Mouse (Mus musculus) spleen, adult 2 months (tissue): ENCODE data around the gene Utp20.
"Not testable (repeated sequence)": the region's sequence is repeated elsewhere in the genome, so short reads cannot be mapped to it uniquely, and the experiment has no call there.

ENCODE experiments used
- CTCF ChIP-seq: fragments of 200-500 bp; IDR thresholded peaks from 2 replicates; pipeline ENCODE4 v1.5.1; 2011; ENCODE audit warnings: mild to moderate bottlenecking, inconsistent platforms; ENCODE audit not compliant: insufficient read depth, insufficient read length, insufficient replicate concordance; ENCODE audit errors: extremely low read depth
- POLR2A ChIP-seq: fragments of 200-500 bp; IDR thresholded peaks from 2 replicates; pipeline ENCODE4 v1.6.1; 2011; ENCODE audit warnings: low read depth, low read length, inconsistent platforms

DNA sequence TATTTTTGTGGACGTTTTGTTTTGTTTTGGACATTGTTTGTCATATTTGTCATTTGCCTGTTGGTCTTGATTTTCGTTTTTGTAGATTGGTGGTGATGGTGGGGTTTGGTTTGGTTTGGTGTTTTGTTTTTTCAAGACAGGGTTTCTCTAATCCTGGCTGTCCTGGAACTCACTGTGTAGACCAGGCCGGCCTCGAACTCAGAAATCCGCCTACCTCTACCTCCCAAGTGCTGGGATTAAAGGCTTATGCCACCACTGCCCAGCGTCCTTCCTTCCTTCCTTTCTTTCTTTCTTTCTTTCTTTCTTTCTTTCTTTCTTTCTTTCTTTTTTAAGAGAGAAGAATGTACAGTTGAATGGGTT, 323 bp upstream of the Utp20 start:
- not testable (repeated sequence) for TF ChIP-seq CTCF, POLR2A
